Mouse (Mus musculus) left cerebral cortex, adult 18-20 months (tissue): ENCODE results near the gene Nmi. TPM values are rescaled to one million over a fixed set of nuclear protein-coding genes. Genes with fewer than 3 reads are reported as not detected.

Experiments
- DNase-seq, 2 experiments: peaks; one replicate each; pipeline ENCODE4 v3.0.0; 2021 to 2022; ENCODE audit warnings: low spot score in 2 of 2, mixed read lengths in 1 of 2
- total RNA-seq, 2 experiments: library from RNA; stranded (reverse); gene quantifications; 2 replicates each; pipeline ENCODE4 v1.2.3; 2021

Nmi gene
- total RNA-seq, 2 experiments from 2014 or later: 2.4 to 3.0 TPM

GRCm38 (mm10) chr2:51945812-51946211 lies 27.5 kb downstream of the Nmi start:
- no peak for DNase-seq

- DNase-seq: no peak
These were observed 31.5 kb downstream of the Nmi start for GRCm38 (mm10) chr2:51941832-51942231.

GRCm38 (mm10) chr2:51938750-51939149 lies 34.5 kb downstream of the Nmi start:
- no peak for DNase-seq

GRCm38 (mm10) chr2:51937004-51937403 lies 36.3 kb downstream of the Nmi start:
- DNase-seq: no peak

- no peak for DNase-seq
These were observed 36.7 kb downstream of the Nmi start for GRCm38 (mm10) chr2:51936585-51936984.

GRCm38 (mm10) chr2:51935921-51936320 lies 37.4 kb downstream of the Nmi start:
- no peak for DNase-seq

- DNase-seq: peak; percentile 64 to 76
These were observed 38.5 kb downstream of the Nmi start, which contains the start of gene Rbm43 for GRCm38 (mm10) chr2:51934574-51935334. Gene Rbm43 (minus strand): TSS chr2:51935163.

GRCm38 (mm10) chr2:51933341-51934134 lies 39.8 kb downstream of the Nmi start:
- DNase-seq: no peak

DNA sequence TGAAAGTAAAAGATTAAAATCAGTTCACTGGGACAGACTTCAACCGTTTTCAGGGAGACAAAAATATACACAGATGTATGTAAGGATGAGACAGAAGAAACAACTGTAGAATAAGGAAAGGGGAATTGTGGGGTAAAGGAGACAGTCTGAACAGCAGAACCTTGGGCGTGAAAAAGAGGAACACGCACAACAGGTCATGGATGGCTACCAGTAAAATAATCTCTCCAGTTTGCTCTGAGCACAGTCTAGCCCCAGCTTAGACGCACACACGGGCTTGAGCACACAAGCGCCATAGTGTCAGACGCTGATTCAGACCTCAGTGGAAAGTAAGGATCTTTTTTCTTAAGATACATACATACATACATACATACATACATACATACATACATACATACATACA lies 42.1 kb downstream of the Nmi start:
- DNase-seq: no peak

DNA sequence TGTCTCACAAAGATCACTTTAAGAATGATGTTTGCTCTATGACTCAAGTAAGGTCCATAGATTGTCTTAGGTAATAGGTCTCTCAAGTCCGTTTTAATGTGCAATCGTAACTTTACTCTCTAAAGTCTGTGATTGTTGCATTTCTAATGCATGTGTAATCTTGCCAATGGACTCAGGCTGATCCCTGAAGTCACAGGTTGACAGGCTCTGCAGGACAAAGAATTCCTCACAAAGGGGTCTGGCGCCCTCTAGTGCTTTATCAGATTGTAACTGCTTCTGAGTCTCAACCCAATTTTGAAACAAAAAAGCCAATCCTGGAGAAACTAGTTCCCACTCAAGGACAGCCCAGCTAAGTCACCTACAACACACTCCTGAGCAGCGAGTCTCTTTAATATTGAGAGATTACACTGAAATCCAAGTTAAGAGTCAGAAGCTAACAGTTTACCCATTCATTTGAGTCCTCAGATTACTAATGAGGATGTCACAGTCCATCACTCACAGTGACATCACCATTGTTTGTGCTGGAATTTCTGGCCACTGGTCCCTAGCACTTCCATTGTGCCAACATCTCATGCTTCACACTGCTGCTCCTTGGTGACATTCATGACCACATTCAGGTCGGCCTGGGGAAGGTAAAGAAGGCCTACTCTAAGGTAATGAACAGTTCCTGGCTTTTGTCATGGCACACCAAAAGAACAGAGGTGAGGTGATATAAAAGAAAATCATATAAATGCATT lies 58.2 kb downstream of the Nmi start:
- peak; percentile 79 to 80 for DNase-seq

GRCm38 (mm10) chr2:51914532-51914931 lies 58.8 kb downstream of the Nmi start:
- DNase-seq: no peak

GRCm38 (mm10) chr2:51912740-51913139 lies 60.6 kb downstream of the Nmi start:
- DNase-seq: no peak

GRCm38 (mm10) chr2:51911864-51912263 lies 61.4 kb downstream of the Nmi start:
- DNase-seq: no peak

DNA sequence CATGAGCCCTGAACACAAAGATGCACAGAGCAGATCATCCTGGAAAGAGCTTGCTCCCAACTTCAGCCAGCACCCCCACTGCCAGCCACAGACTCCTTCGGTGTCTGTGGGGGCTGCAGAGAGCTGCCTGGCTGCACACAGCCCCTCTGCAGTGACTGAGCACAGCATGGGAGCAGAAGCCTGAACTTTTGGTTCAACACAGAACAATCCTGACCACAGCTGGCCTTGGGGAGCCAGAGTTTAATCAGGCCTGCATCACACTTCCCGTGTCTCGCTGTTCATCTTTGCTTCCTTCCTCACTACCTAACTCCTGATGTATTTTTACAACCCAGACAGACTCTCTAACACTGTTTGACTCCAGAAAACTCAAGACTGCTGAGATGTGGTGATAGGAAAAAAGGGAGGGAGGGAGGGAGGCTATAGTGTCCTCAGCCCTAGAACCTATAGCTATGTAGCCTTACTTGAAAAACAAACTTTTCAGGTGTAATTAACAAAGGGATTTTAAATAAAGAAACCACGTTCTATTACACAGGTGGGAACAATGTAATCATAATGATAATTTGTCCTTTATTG lies 65.7 kb downstream of the Nmi start:
- DNase-seq: no peak

GRCm38 (mm10) chr2:51905637-51906036 lies 67.7 kb downstream of the Nmi start:
- no peak for DNase-seq

Other genes with a start within 250 kb of the Nmi start
- gene Rbm43, start 38.3 kb downstream of the Nmi start, total RNA-seq: 10 to 100 TPM; 16.7 to 20.3 TPM
- gene Tnfaip6, start 64.5 kb upstream of the Nmi start, total RNA-seq: 10 to 100 TPM in 1 of 2 experiments, 1 to 10 TPM in 1; 6.0 to 10.3 TPM
- 10 to 100 TPM; 26.5 to 28.2 TPM for gene Rif1, start 99.3 kb upstream of the Nmi start, total RNA-seq